Comparison of ENCODE assay signal across 15 mouse cellular contexts in genomic region chr15:78874989-78875388, GRCm38 (mm10). TPM values are rescaled to one million over a fixed set of nuclear protein-coding genes. Genes with fewer than 3 reads are reported as not detected.
DNase-seq lines count a peak whose midpoint lies in the region; ATAC-seq lines count a peak whose summit lies in the region.
"Had no signal": no experiment of that assay in that cellular context is flagged by ENCODE, and none has a peak within 500 bp of the region (broad histone marks: within the 10 kb centered on the region; RNA-seq: fewer than 3 reads in every experiment).

No protein-coding gene starts in this region.

- no peak overlapping the region for H3K4me2 ChIP-seq in heart, embryonic 15.5 days
- no peak overlapping the region for H3K4me2 ChIP-seq in lung, embryonic 15.5 days
- no peak overlapping the region for H3K4me2 ChIP-seq in hindbrain, embryonic 13.5 days
- no peak overlapping the region for H3K4me2 ChIP-seq in neural tube, embryonic 15.5 days

- no peak for DNase-seq in heart, postnatal 14 days
- DNase-seq in lung, postnatal 25 days (ENCODE audit: low spot score), result no peak
- DNase-seq in embryo, embryonic 11 days, result no peak
- DNase-seq in left cerebral cortex, postnatal 25 days (ENCODE audit: low spot score in 2 of 2), result no peak
- DNase-seq: cerebellum, postnatal 10 days; heart, adult 2 months; right cerebral cortex, postnatal 4 days had no signal

- no peak overlapping the region for H3K9ac ChIP-seq in heart, embryonic 15.5 days
- no peak overlapping the region for H3K9ac ChIP-seq in lung, embryonic 15.5 days
- H3K9ac ChIP-seq in hindbrain, embryonic 13.5 days, result peak overlapping the region; percentile 91; the same call in 1 of the 2 replicates
- no peak overlapping the region for H3K9ac ChIP-seq in neural tube, embryonic 15.5 days (replicated peaks)
- H3K9ac ChIP-seq: liver, embryonic 12.5 days had no signal

- WGBS in heart, embryonic 15.5 days, result 73% methylated on average over 8 of the region's 8 CpGs
- 70% methylated on average over 8 of the region's 8 CpGs for WGBS in lung, embryonic 15.5 days
- 80% methylated on average over 8 of the region's 8 CpGs for WGBS in hindbrain, embryonic 13.5 days
- WGBS in neural tube, embryonic 15.5 days, result 78% methylated on average over 8 of the region's 8 CpGs

- no peaks in the 10 kb centered on the region for H3K27me3 ChIP-seq in heart, embryonic 15.5 days
- no peaks in the 10 kb centered on the region for H3K27me3 ChIP-seq in lung, embryonic 15.5 days
- H3K27me3 ChIP-seq in hindbrain, embryonic 13.5 days, result no peaks in the 10 kb centered on the region
- H3K27me3 ChIP-seq in neural tube, embryonic 15.5 days (replicated peaks), result no peaks in the 10 kb centered on the region
- H3K27me3 ChIP-seq: liver, embryonic 12.5 days had no signal

- ATAC-seq in heart, embryonic 15.5 days (replicated peaks; ENCODE audit: insufficient number of reproducible peaks, insufficient read depth, low FRiP score, low read depth), result no peak
- ATAC-seq in lung, embryonic 15.5 days (ENCODE audit: borderline replicate concordance, extremely low read depth, low FRiP score, low TSS enrichment), result no peak
- no peak for ATAC-seq in hindbrain, embryonic 13.5 days (ENCODE audit: low FRiP score)
- no peak for ATAC-seq in neural tube, embryonic 15.5 days (ENCODE audit: low FRiP score)
- ATAC-seq: liver, embryonic 12.5 days had no signal

- intact Hi-C loops in heart, postnatal 14 days (cut with DNase I), result no loop called here
- intact Hi-C loops in left cerebral cortex, postnatal 25 days (cut with DNase I), result no loop called here

- H3K4me3 ChIP-seq in heart, embryonic 15.5 days, result no peak overlapping the region
- no peak overlapping the region for H3K4me3 ChIP-seq in lung, embryonic 15.5 days
- H3K4me3 ChIP-seq in hindbrain, embryonic 13.5 days, result no peak overlapping the region
- H3K4me3 ChIP-seq in neural tube, embryonic 15.5 days (replicated peaks), result no peak overlapping the region
- H3K4me3 ChIP-seq: heart, adult 2 months; liver, embryonic 12.5 days had no signal

- H3K36me3 ChIP-seq in heart, embryonic 15.5 days, result no peaks in the 10 kb centered on the region
- H3K36me3 ChIP-seq in lung, embryonic 15.5 days, result 0 out of 2 replicates have a peak, but pooled peaks cover 2% of the 10 kb centered on the region
- peaks cover 5% of the 10 kb centered on the region; the same call in 1 of the 2 replicates for H3K36me3 ChIP-seq in hindbrain, embryonic 13.5 days
- H3K36me3 ChIP-seq in neural tube, embryonic 15.5 days, result no peaks in the 10 kb centered on the region

- peaks cover 34% of the 10 kb centered on the region for H3K4me1 ChIP-seq in heart, embryonic 15.5 days (replicated peaks)
- peaks cover 56% of the 10 kb centered on the region for H3K4me1 ChIP-seq in lung, embryonic 15.5 days
- H3K4me1 ChIP-seq in hindbrain, embryonic 13.5 days (replicated peaks), result peaks cover 35% of the 10 kb centered on the region
- H3K4me1 ChIP-seq in neural tube, embryonic 15.5 days, result peaks cover 35% of the 10 kb centered on the region

- H3K9me3 ChIP-seq in heart, embryonic 15.5 days (replicated peaks), result no peaks in the 10 kb centered on the region
- no peaks in the 10 kb centered on the region for H3K9me3 ChIP-seq in lung, embryonic 15.5 days
- H3K9me3 ChIP-seq in hindbrain, embryonic 13.5 days, result no peaks in the 10 kb centered on the region
- no peaks in the 10 kb centered on the region for H3K9me3 ChIP-seq in neural tube, embryonic 15.5 days (replicated peaks)
- H3K9me3 ChIP-seq: liver, embryonic 12.5 days had no signal

- 0 out of 2 replicates have a peak overlapping the region, but pooled peaks have one; percentile 21 for H3K27ac ChIP-seq in heart, embryonic 15.5 days
- peak overlapping the region; percentile 99 for H3K27ac ChIP-seq in lung, embryonic 15.5 days
- peak overlapping the region; percentile 99 for H3K27ac ChIP-seq in hindbrain, embryonic 13.5 days
- H3K27ac ChIP-seq in neural tube, embryonic 15.5 days (replicated peaks), result peak overlapping the region; percentile 99
- H3K27ac ChIP-seq: heart, adult 2 months had no signal

RNA-seq across cellular contexts. Expression of gene Gga1, which starts 2.0 kb away (rescaled TPM):
- 39.7 and 48.4 TPM in 2 replicates for polyA plus RNA-seq in heart, embryonic 15.5 days (2015; fragmentation: Nextera tagmentation; extraction: Ambion mirVana)
- 10 to 100 TPM; 38.4 to 39.7 TPM for total RNA-seq in heart, postnatal 14 days (2021)
- polyA plus RNA-seq in lung, embryonic 15.5 days (2015; fragmentation: Nextera tagmentation; extraction: Ambion mirVana), result 54.0 and 56.2 TPM in 2 replicates
- 49.9 and 50.6 TPM in 2 replicates for polyA plus RNA-seq in hindbrain, embryonic 13.5 days (2015; fragmentation: Nextera tagmentation; extraction: Ambion mirVana)
- polyA plus RNA-seq in neural tube, embryonic 15.5 days (2015; fragmentation: Nextera tagmentation; extraction: Ambion mirVana), result 42.6 and 44.1 TPM in 2 replicates
- total RNA-seq in left cerebral cortex, postnatal 25 days (2021), result 10 to 100 TPM; 58.0 to 61.2 TPM

RNA-seq across cellular contexts. Expression of gene Lgals2, which starts 19.7 kb away (rescaled TPM):
- polyA plus RNA-seq in heart, embryonic 15.5 days (2015; fragmentation: Nextera tagmentation; extraction: Ambion mirVana), result 0.43 and 0.45 TPM in 2 replicates
- under 1 TPM in 1 of 2 experiments, not detected in 1; 0.53 TPM for total RNA-seq in heart, postnatal 14 days (2021)
- 0.69 and 0.72 TPM in 2 replicates for polyA plus RNA-seq in lung, embryonic 15.5 days (2015; fragmentation: Nextera tagmentation; extraction: Ambion mirVana)
- not detected in 2 replicates for polyA plus RNA-seq in hindbrain, embryonic 13.5 days (2015; fragmentation: Nextera tagmentation; extraction: Ambion mirVana)
- 26.1 TPM in 1 of 2 replicates, not detected in the other for polyA plus RNA-seq in neural tube, embryonic 15.5 days (2015; fragmentation: Nextera tagmentation; extraction: Ambion mirVana)
- not detected for total RNA-seq in left cerebral cortex, postnatal 25 days (2021)
- total RNA-seq: heart, adult 2 months; megakaryocyte-erythroid progenitor cell, adult 5-6 weeks had no signal

RNA-seq across cellular contexts. Expression of gene Gm49510, which starts 24.5 kb away (rescaled TPM):
- polyA plus RNA-seq in heart, embryonic 15.5 days (2015; fragmentation: Nextera tagmentation; extraction: Ambion mirVana), result 0.53 TPM in 1 of 2 replicates, not detected in the other
- not detected for total RNA-seq in heart, postnatal 14 days (2021)
- 0.18 and 0.60 TPM in 2 replicates for polyA plus RNA-seq in lung, embryonic 15.5 days (2015; fragmentation: Nextera tagmentation; extraction: Ambion mirVana)
- polyA plus RNA-seq in hindbrain, embryonic 13.5 days (2015; fragmentation: Nextera tagmentation; extraction: Ambion mirVana), result not detected in 2 replicates
- polyA plus RNA-seq in neural tube, embryonic 15.5 days (2015; fragmentation: Nextera tagmentation; extraction: Ambion mirVana), result not detected in 2 replicates
- under 1 TPM; 0.48 to 0.73 TPM for total RNA-seq in left cerebral cortex, postnatal 25 days (2021)
- total RNA-seq: heart, adult 2 months; megakaryocyte-erythroid progenitor cell, adult 5-6 weeks had no signal
- polyA plus RNA-seq: brain, embryonic 14.5 days; testis, adult 2 months had no signal

RNA-seq across cellular contexts. Expression of gene Sh3bp1, which starts 24.6 kb away (rescaled TPM):
- 15.1 and 24.5 TPM in 2 replicates for polyA plus RNA-seq in heart, embryonic 15.5 days (2015; fragmentation: Nextera tagmentation; extraction: Ambion mirVana)
- 1 to 10 TPM; 4.6 to 6.3 TPM for total RNA-seq in heart, postnatal 14 days (2021)
- 31.9 and 35.5 TPM in 2 replicates for polyA plus RNA-seq in lung, embryonic 15.5 days (2015; fragmentation: Nextera tagmentation; extraction: Ambion mirVana)
- 3.8 and 4.5 TPM in 2 replicates for polyA plus RNA-seq in hindbrain, embryonic 13.5 days (2015; fragmentation: Nextera tagmentation; extraction: Ambion mirVana)
- 3.7 and 16.9 TPM in 2 replicates for polyA plus RNA-seq in neural tube, embryonic 15.5 days (2015; fragmentation: Nextera tagmentation; extraction: Ambion mirVana)
- total RNA-seq in left cerebral cortex, postnatal 25 days (2021), result 10 to 100 TPM; 20.4 to 24.3 TPM

RNA-seq across cellular contexts. Expression of gene Cdc42ep1, which starts 32.6 kb away (rescaled TPM):
- 32.0 and 40.4 TPM in 2 replicates for polyA plus RNA-seq in heart, embryonic 15.5 days (2015; fragmentation: Nextera tagmentation; extraction: Ambion mirVana)
- total RNA-seq in heart, postnatal 14 days (2021), result 10 to 100 TPM; 47.5 to 50.8 TPM
- 105 and 109 TPM in 2 replicates for polyA plus RNA-seq in lung, embryonic 15.5 days (2015; fragmentation: Nextera tagmentation; extraction: Ambion mirVana)
- polyA plus RNA-seq in hindbrain, embryonic 13.5 days (2015; fragmentation: Nextera tagmentation; extraction: Ambion mirVana), result 9.5 and 11.0 TPM in 2 replicates
- polyA plus RNA-seq in neural tube, embryonic 15.5 days (2015; fragmentation: Nextera tagmentation; extraction: Ambion mirVana), result 12.0 and 16.2 TPM in 2 replicates
- 10 to 100 TPM; 11.9 to 13.2 TPM for total RNA-seq in left cerebral cortex, postnatal 25 days (2021)
- total RNA-seq: megakaryocyte-erythroid progenitor cell, adult 5-6 weeks had no signal

Comparison
In these comparisons a context has a peak if more than half of its experiments do, and no peak if none do; other contexts are left out.
1. H3K27ac ChIP-seq: peak in every context shown above with its lines; median percentile 99 in lung, embryonic 15.5 days; 99 in hindbrain, embryonic 13.5 days; 99 in neural tube, embryonic 15.5 days; 21 in heart, embryonic 15.5 days.